Mouse (Mus musculus): Measurements from ENCODE around the gene Pdpn.

DNA sequence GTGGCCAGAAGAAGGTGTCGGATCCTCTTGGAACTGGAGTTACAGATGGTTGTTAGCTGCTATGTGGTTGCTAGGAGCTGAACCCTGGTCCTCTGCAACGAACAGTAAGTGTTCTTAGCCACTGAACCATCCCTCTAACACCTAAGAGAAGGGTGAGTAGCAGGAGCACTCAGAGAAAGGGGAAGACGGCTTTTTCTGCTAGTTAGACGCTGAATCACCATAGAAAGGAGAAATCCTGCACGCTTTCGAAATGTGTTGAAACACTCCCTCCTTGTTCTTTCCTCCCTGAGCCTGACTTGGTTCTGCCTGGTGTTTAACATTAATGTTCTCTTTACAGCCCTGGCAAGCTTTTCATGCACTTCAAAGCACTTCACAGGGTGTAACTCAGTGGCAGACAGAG, 27.8 kb downstream of the Pdpn start:
- TF ChIP-seq TAL1 (IDR thresholded peaks at IDR 0.05; ENCODE audit: low read length): no peak
- no peak for TF ChIP-seq GATA1 (IDR thresholded peaks at IDR 0.05; ENCODE audit: low read length)
